Mouse (Mus musculus) colon, adult 2 months (tissue): ENCODE measurements around the gene Pigp. TPM values are rescaled to one million over a fixed set of nuclear protein-coding genes. Genes with fewer than 3 reads are reported as not detected.

Experiments
- polyA plus RNA-seq: library from polyadenylated mRNA; depleted of rRNA; stranded (reverse); fragments of >200 nt; gene quantifications from 2 replicates; pipeline ENCODE4 v1.2.3, GENCODE M21; 2012; rRNA removed

The Pigp gene
- polyA plus RNA-seq, result 17.3 and 18.0 TPM in 2 replicates

DNA sequence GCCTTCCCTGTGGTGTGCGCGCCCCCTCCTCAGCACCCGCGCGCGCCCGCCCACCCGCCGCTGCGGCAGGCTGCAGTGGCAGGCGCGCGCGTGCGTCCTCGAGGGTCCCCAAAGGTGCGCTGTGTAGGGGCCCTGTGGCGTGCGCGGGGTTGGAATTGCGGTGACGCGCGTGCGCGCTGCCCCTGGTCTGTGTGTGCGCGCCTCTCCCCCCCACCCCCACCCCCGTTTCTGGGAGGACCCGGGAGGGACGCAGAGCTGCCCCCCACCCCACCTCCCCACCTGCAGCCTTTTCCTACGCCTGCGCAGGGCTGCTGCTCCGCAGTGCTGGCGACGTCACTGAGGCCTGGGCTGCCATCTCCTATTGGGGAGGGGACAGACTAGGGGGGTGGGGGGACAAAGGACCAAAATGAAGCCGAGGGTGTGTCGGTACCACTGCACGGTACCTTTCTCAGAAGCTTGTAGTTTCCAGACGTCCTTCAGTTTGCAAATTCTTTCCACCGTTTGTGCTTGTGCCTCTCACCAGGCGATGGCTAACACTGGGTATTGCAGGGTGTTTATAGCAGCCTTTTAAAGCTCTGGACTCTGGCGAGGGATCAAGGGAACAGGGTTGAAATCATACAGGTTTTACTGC is at the start of gene Pigp:
Gene Pigp (minus strand): TSS at position 542 of the 631 bp plus-strand sequence.

DNA sequence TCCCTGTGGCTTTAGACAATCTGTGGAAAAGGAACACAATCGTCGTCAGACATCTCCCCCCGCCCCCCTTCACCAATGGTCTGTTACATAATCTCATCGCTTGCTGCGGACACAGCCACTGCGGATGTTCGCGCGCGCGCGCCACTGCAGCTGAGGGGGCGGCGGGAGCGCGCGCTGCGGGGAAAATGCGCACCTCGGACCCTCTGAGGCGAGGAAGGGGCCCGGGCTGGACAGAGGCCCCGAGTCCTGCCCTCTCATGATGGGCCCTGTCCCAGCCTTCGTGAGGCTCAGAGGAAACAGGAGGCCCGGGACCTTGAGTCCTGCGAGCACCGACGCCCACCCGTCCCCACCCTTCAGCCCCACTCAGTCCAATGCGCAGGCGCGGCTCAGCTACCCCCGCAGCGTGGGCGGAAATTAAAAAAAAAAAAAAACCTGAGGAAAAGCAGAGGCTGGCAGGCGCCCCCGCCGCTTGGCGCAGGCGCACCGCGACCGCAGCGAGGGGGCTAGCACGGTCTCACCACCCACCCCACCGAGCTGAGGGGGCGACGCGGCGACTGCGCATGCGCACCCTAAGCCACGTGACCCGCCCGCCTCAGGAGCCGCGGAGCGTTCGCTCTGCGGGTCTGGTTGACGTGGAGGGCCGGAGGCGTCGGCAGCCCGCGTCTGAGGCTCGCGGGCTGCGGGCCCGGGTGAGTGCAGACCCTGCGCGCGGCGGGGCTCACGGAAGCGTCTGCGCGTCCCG is 1.3 kb downstream of the Pigp start, which contains the start of gene Ttc3:
Gene Ttc3 (plus strand): TSS at position 446 of the 742 bp plus-strand sequence.

DNA sequence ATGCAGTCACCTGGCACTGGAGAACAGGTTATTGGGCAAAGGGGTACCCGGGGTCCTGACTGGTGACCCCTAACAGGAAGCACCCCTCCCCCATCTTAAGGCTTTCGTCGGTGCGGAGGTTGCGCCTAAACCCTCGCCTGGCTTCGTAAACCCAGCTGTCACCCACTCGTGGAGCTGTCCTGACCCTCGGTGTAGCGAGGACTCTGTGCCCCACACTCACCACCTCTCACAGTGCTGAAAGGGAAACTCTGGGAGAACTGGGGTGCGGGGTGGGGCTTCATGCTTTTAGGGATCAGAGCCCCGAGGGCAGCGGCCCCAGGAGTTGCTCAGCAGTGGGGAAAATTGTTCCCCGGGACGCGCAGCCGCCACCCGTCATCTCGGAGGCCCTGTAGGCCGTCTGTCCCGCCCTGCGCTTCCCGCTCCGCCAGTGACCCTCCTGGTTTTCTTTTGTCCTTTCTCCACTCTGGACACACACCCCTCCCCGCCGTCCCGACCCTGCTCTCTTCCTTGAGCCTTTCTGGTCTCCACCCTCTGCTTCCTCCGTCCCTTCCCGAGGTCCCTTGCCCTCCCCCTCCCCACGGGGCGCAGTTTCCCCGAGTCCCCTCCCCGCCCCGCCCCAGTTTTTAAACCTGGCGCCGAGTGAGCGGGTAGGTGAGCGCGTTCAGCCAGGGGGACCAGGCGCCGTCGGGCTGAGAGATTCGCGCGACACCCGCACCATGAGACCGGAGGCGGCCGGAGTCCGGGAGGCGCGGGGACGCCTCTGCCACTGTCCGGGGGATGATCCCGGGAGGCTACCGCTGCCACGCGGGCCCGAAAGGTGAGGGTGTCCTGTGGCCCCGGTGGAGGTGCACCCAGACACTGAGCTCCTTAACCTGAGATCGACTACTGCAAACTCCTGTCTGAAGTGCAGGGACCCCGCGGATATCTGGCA is 43.6 kb downstream of the Pigp start, which contains the start of gene Ripply3:
Gene Ripply3 (plus strand): TSS at position 640 of the 931 bp plus-strand sequence.

DNA sequence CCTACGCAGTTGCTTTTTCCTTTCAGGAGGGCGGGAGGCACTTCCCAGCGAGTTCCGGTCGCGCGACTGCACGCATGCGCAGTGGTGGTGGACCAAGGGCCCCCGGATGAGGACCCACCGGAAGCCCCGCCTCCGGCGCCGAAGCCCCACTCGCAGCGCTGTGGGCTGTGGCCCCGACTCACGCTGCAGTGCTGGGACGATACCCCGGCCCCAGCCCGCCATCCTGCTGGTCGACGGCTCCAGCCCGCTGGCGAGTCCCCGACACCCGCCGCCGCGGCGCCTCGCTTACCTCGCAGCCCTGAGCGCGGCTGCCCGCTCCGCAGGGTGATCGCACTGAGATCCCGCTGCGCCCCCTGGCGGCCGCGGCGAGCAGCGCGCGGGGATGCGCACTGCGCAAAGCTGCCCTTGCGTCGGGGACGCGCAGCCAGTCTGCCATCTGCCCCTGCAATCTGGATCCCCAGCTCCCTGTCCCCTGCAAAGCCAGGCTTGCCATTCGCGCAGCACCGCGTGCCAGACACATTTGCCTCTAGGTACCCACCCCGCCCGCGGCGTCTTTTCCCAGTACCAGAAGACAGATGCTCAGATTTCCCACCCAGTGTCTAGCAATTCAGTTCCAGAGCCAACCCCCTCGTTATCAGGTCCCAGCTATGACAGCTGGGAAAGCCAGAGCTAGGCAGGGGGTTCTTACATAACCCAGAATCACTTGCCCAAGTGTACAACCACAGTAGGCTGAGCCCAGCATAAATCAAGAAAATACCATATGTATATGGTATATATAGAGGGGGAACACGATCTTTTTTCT is 58.2 kb downstream of the Pigp start, which contains the start of gene Hlcs:
Gene Hlcs (minus strand): TSS at position 343 of the 802 bp plus-strand sequence.

Other genes starting within 250 kb of the Pigp start
- gene Hlcs, start 58.3 kb downstream of the Pigp start, polyA plus RNA-seq, result 7.8 and 8.0 TPM in 2 replicates
- 0.81 and 1.2 TPM in 2 replicates for gene Ripply3, start 43.4 kb downstream of the Pigp start, polyA plus RNA-seq
- 16.9 and 24.6 TPM in 2 replicates for gene Ttc3, start 1.2 kb downstream of the Pigp start, polyA plus RNA-seq
- 25.2 and 26.8 TPM in 2 replicates for gene Vps26c, start 155.0 kb upstream of the Pigp start, polyA plus RNA-seq
- gene Dyrk1a, start 198.2 kb upstream of the Pigp start, polyA plus RNA-seq, result 25.1 and 27.9 TPM in 2 replicates